Mouse (Mus musculus): ENCODE results near the gene Sptb. TPM values are rescaled to one million over a fixed set of nuclear protein-coding genes. Genes with fewer than 3 reads are reported as not detected.

Sptb gene
- polyA plus RNA-seq (2015; fragmentation: Nextera tagmentation; extraction: Ambion mirVana), result 66.5 and 77.6 TPM in 2 replicates

GRCm38 (mm10) chr12:76710351-76711100 lies at the start of gene Sptb:
TSS of gene Sptb (minus strand) at chr12:76710547.
- Histone ChIP-seq H3K27me3 (ENCODE audit: control insufficient read depth, insufficient read depth, low read depth, low read length) (peaks cover 10% of the 10 kb centered on the region), H3K36me3 (ENCODE audit: control insufficient read depth, insufficient read depth) (no peaks in the 10 kb centered on the region), H3K4me1 (ENCODE audit: control insufficient read depth, low read depth, low read length) (peaks cover 32% of the 10 kb centered on the region), H3K4me2 (ENCODE audit: low read depth, low read length) (peak within 1 kb of the TSS; percentile 96), H3K27ac (ENCODE audit: low read length) (peak within 1 kb of the TSS; percentile 96), H3K9ac (ENCODE audit: low read depth, low read length) (peak within 1 kb of the TSS; percentile 98), H3K9me3 (replicated peaks; ENCODE audit: control insufficient read depth, low read length) (no peaks in the 10 kb centered on the region), H3K4me3 (ENCODE audit: low read depth, low read length) (peak within 1 kb of the TSS; percentile 89)
- under 1% methylated on average over 40 of the region's 40 CpGs for WGBS (ENCODE audit: insufficient replicate concordance)
- peak; percentile 38 for ATAC-seq (ENCODE audit: low read depth)

GRCm38 (mm10) chr12:76752652-76753318 lies 42.4 kb upstream of the Sptb start:
- H3K36me3 ChIP-seq (ENCODE audit: control insufficient read depth, insufficient read depth), result no peaks in the 10 kb centered on the region
- H3K27me3 ChIP-seq (ENCODE audit: control insufficient read depth, insufficient read depth, low read depth, low read length), result no peaks in the 10 kb centered on the region; the same call in 1 of the 2 replicates
- H3K27ac ChIP-seq (ENCODE audit: low read length), result no peak overlapping the region
- H3K4me2 ChIP-seq (ENCODE audit: low read depth, low read length), result no peak overlapping the region
- no peaks in the 10 kb centered on the region for H3K9me3 ChIP-seq (replicated peaks; ENCODE audit: control insufficient read depth, low read length)
- no peaks in the 10 kb centered on the region for H3K4me1 ChIP-seq (ENCODE audit: control insufficient read depth, low read depth, low read length)
- H3K4me3 ChIP-seq (ENCODE audit: low read depth, low read length), result no peak overlapping the region
- WGBS (ENCODE audit: insufficient replicate concordance), result 44% methylated on average over 14 of the region's 14 CpGs
- H3K9ac ChIP-seq (ENCODE audit: low read depth, low read length), result no peak overlapping the region
- ATAC-seq (ENCODE audit: low read depth), result no peak

- Histone ChIP-seq H3K27ac (ENCODE audit: low read length) (no peak overlapping the region), H3K4me1 (ENCODE audit: control insufficient read depth, low read depth, low read length) (no peaks in the 10 kb centered on the region), H3K4me2 (ENCODE audit: low read depth, low read length) (no peak overlapping the region), H3K36me3 (ENCODE audit: control insufficient read depth, insufficient read depth) (no peaks in the 10 kb centered on the region), H3K9ac (ENCODE audit: low read depth, low read length) (no peak overlapping the region), H3K4me3 (ENCODE audit: low read depth, low read length) (no peak overlapping the region), H3K9me3 (replicated peaks; ENCODE audit: control insufficient read depth, low read length) (no peaks in the 10 kb centered on the region), H3K27me3 (ENCODE audit: control insufficient read depth, insufficient read depth, low read depth, low read length) (no peaks in the 10 kb centered on the region; the same call in 1 of the 2 replicates)
- no peak for ATAC-seq (ENCODE audit: low read depth)
- WGBS (ENCODE audit: insufficient replicate concordance), result 71% methylated on average over 16 of the region's 16 CpGs
These were observed 40.6 kb upstream of the Sptb start for GRCm38 (mm10) chr12:76750866-76751459.

GRCm38 (mm10) chr12:76727955-76728354 lies 17.6 kb upstream of the Sptb start:
- H3K9me3 ChIP-seq (replicated peaks; ENCODE audit: control insufficient read depth, low read length), result 0 out of 2 replicates have a peak, but pooled peaks cover 3% of the 10 kb centered on the region
- H3K4me2 ChIP-seq (ENCODE audit: low read depth, low read length), result no peak overlapping the region
- no peak for ATAC-seq (ENCODE audit: low read depth)
- H3K27me3 ChIP-seq (ENCODE audit: control insufficient read depth, insufficient read depth, low read depth, low read length), result peaks cover 3% of the 10 kb centered on the region
- H3K36me3 ChIP-seq (ENCODE audit: control insufficient read depth, insufficient read depth), result no peaks in the 10 kb centered on the region
- H3K9ac ChIP-seq (ENCODE audit: low read depth, low read length), result no peak overlapping the region
- H3K27ac ChIP-seq (ENCODE audit: low read length), result no peak overlapping the region
- H3K4me1 ChIP-seq (ENCODE audit: control insufficient read depth, low read depth, low read length), result no peaks in the 10 kb centered on the region
- no peak overlapping the region for H3K4me3 ChIP-seq (ENCODE audit: low read depth, low read length)
- 57% methylated on average over 4 of the region's 4 CpGs for WGBS (ENCODE audit: insufficient replicate concordance)

- 71% methylated on average over 3 of the region's 3 CpGs for WGBS (ENCODE audit: insufficient replicate concordance)
- ATAC-seq (ENCODE audit: low read depth), result no peak
- Histone ChIP-seq H3K36me3 (ENCODE audit: control insufficient read depth, insufficient read depth) (no peaks in the 10 kb centered on the region), H3K27ac (ENCODE audit: low read length) (no peak overlapping the region), H3K9me3 (replicated peaks; ENCODE audit: control insufficient read depth, low read length) (no peaks in the 10 kb centered on the region), H3K4me2 (ENCODE audit: low read depth, low read length) (no peak overlapping the region), H3K27me3 (ENCODE audit: control insufficient read depth, insufficient read depth, low read depth, low read length) (no peaks in the 10 kb centered on the region), H3K4me1 (ENCODE audit: control insufficient read depth, low read depth, low read length) (peaks cover 10% of the 10 kb centered on the region), H3K4me3 (ENCODE audit: low read depth, low read length) (no peak overlapping the region), H3K9ac (ENCODE audit: low read depth, low read length) (no peak overlapping the region)
These were observed 11.7 kb upstream of the Sptb start for GRCm38 (mm10) chr12:76722026-76722425.

GRCm38 (mm10) chr12:76720572-76720971 lies 10.2 kb upstream of the Sptb start:
- Histone ChIP-seq H3K4me3 (ENCODE audit: low read depth, low read length) (no peak overlapping the region), H3K27ac (ENCODE audit: low read length) (no peak overlapping the region), H3K36me3 (ENCODE audit: control insufficient read depth, insufficient read depth) (no peaks in the 10 kb centered on the region), H3K4me1 (ENCODE audit: control insufficient read depth, low read depth, low read length) (peaks cover 10% of the 10 kb centered on the region), H3K27me3 (ENCODE audit: control insufficient read depth, insufficient read depth, low read depth, low read length) (no peaks in the 10 kb centered on the region), H3K9me3 (replicated peaks; ENCODE audit: control insufficient read depth, low read length) (no peaks in the 10 kb centered on the region), H3K4me2 (ENCODE audit: low read depth, low read length) (no peak overlapping the region), H3K9ac (ENCODE audit: low read depth, low read length) (no peak overlapping the region)
- no peak for ATAC-seq (ENCODE audit: low read depth)

- no peak overlapping the region for H3K27ac ChIP-seq (ENCODE audit: low read length)
- no peak for ATAC-seq (ENCODE audit: low read depth)
- H3K36me3 ChIP-seq (ENCODE audit: control insufficient read depth, insufficient read depth), result no peaks in the 10 kb centered on the region
- no peaks in the 10 kb centered on the region for H3K9me3 ChIP-seq (replicated peaks; ENCODE audit: control insufficient read depth, low read length)
- peaks cover 10% of the 10 kb centered on the region for H3K4me1 ChIP-seq (ENCODE audit: control insufficient read depth, low read depth, low read length)
- H3K9ac ChIP-seq (ENCODE audit: low read depth, low read length), result no peak overlapping the region
- H3K4me2 ChIP-seq (ENCODE audit: low read depth, low read length), result no peak overlapping the region
- WGBS (ENCODE audit: insufficient replicate concordance), result 67% methylated on average over 4 of the region's 4 CpGs
- H3K4me3 ChIP-seq (ENCODE audit: low read depth, low read length), result no peak overlapping the region
- H3K27me3 ChIP-seq (ENCODE audit: control insufficient read depth, insufficient read depth, low read depth, low read length), result no peaks in the 10 kb centered on the region; the same call in 1 of the 2 replicates
These were observed 8.0 kb upstream of the Sptb start for GRCm38 (mm10) chr12:76718384-76718783.

- H3K4me1 ChIP-seq (ENCODE audit: control insufficient read depth, low read depth, low read length), result peaks cover 37% of the 10 kb centered on the region
- under 1% methylated on average over 51 of the region's 55 CpGs for WGBS (ENCODE audit: insufficient replicate concordance)
- peak overlapping the region; percentile 96 for H3K27ac ChIP-seq (ENCODE audit: low read length)
- peaks cover 10% of the 10 kb centered on the region for H3K27me3 ChIP-seq (ENCODE audit: control insufficient read depth, insufficient read depth, low read depth, low read length)
- peak overlapping the region; percentile 89 for H3K4me3 ChIP-seq (ENCODE audit: low read depth, low read length)
- no peaks in the 10 kb centered on the region; the same call in 1 of the 2 replicates for H3K36me3 ChIP-seq (ENCODE audit: control insufficient read depth, insufficient read depth)
- H3K9me3 ChIP-seq (replicated peaks; ENCODE audit: control insufficient read depth, low read length), result no peaks in the 10 kb centered on the region
- H3K9ac ChIP-seq (ENCODE audit: low read depth, low read length), result peak overlapping the region; percentile 98
- H3K4me2 ChIP-seq (ENCODE audit: low read depth, low read length), result peak overlapping the region; percentile 96
- ATAC-seq (ENCODE audit: low read depth), result peak; percentile 94
These were observed 474 bp downstream of the Sptb start for GRCm38 (mm10) chr12:76709795-76710350.
